Mouse (Mus musculus): Measurements from ENCODE around the gene Acsbg2.
"Not testable (repeated sequence)": the region's sequence is repeated elsewhere in the genome, so short reads cannot be mapped to it uniquely, and the experiment has no call there.

DNA sequence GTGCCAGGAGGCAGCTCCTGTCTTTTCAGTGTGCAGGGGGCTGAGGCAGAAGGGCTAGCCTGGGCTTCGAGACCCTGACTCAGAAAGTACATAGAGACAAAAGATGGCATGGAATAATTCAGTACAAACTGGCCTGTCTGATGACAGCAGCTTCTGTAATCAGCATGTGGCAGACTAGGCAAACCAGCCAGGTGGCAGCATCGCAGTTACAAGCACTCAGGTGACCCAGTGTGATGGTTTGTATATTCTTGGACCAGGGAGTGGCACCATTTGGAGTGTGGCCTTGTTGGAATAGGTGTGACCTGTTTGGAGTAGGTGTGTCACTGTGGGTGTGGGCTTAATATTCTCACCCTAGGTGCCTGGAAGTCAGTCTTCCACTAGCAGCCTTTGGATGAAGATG, 35.5 kb upstream of the Acsbg2 start:
- TF ChIP-seq CTCF (IDR thresholded peaks at IDR 0.05; ENCODE audit: low read depth, low read length); GATA1 (IDR thresholded peaks at IDR 0.05; ENCODE audit: borderline replicate concordance, low read length); POLR2AphosphoS5 (IDR thresholded peaks at IDR 0.05; ENCODE audit: insufficient replicate concordance, low read depth, low read length): not testable (repeated sequence)

All from G1E (cell line).